Mouse (Mus musculus): Measurements from ENCODE around the gene Rps6kc1. TPM values are rescaled to one million over a fixed set of nuclear protein-coding genes. Genes with fewer than 3 reads are reported as not detected.
"Not testable (repeated sequence)": the region's sequence is repeated elsewhere in the genome, so short reads cannot be mapped to it uniquely, and the experiment has no call there.

Gene Rps6kc1
- total RNA-seq (2021): 10 to 100 TPM; 54.8 to 59.9 TPM
- long read RNA-seq, experiment 1, transcript Rps6kc1-201 (15 exons, 3,995 nt): major isoform, 16 of 23 reads
- long read RNA-seq, experiment 1, partial matches to known transcripts: 0 of 23 reads
- long read RNA-seq, experiment 1, other reads (novel, unspliced or antisense): 7 of 23 reads
- long read RNA-seq, experiment 2, transcript Rps6kc1-201 (15 exons, 3,995 nt): major isoform, 15 of 33 reads
- long read RNA-seq, experiment 2, partial matches to known transcripts: 7 of 33 reads
- long read RNA-seq, experiment 2, other reads (novel, unspliced or antisense): 11 of 33 reads

DNA sequence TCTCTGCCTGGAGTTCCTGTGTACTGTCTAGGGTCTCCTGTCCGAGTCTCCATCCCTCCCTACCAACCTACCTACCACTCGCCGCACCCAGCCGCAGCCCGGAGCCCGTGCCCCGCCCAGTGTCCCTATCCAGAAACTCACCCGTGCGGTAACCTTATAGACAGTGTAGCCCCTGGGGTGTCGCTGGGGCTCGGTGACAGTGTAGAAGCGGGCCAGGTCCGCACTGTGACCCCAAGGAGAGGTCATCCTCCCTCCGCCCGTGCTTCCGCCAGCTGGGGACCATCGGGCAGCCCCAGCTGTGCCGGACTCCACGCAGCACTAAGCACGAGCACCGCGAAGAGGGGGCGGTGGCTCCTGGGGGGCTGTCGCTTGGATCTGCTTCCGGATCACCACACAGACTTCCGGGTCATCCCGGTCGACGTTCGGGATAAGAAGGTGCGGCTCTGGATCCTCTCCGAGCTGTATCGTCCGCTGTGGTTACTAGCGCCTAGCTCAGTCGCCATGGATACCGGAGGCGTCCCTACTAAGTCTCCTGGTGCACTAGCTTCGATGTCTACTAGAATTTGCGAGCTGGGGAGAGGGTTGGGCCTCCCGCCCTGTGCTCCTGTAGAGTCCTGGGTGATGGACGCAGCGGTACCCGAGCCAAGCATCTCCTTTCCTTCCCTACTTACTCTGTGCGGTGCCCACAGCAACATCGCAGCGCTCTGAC, at the start of gene Rps6kc1:
Gene Rps6kc1, minus strand, starts transcription at position 356 of the 709 bp plus-strand sequence.
- DNase-seq (ENCODE audit: low spot score in 2 of 2): peak; percentile 81 to 84

GRCm38 (mm10) chr1:190958821-190959220, 47.3 kb upstream of the Rps6kc1 start:
- DNase-seq (ENCODE audit: low spot score in 2 of 2): no peak

- no peak for DNase-seq (ENCODE audit: low spot score in 2 of 2)
These were observed 41.4 kb upstream of the Rps6kc1 start for GRCm38 (mm10) chr1:190953009-190953408.

- DNase-seq (ENCODE audit: low spot score in 2 of 2): no peak
These were observed 39.4 kb upstream of the Rps6kc1 start for GRCm38 (mm10) chr1:190951014-190951413.

- DNase-seq (ENCODE audit: low spot score in 2 of 2): no peak
These were observed 37.3 kb upstream of the Rps6kc1 start for GRCm38 (mm10) chr1:190948846-190949245.

DNA sequence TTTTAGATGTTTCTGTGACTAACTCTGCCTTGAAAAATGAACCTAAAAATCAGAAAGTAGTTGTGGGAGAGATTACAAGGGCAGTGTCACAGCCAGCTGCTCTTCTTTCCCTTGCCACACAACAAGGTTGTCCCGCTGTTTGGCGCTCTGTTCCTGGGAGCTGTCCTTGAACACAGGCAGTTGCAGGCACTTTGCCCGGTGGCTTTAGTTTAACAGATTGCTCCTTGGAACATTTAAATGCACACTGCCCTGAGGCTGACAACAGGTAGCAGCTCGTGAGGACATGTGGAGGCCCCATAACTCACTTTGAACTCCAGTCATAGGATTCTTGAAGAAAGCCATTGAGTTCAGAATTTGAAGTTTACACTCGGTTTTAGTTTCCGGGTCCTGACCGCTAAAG, 36.9 kb upstream of the Rps6kc1 start:
- DNase-seq (ENCODE audit: low spot score in 2 of 2): no peak

GRCm38 (mm10) chr1:190947986-190948385, 36.4 kb upstream of the Rps6kc1 start:
- no peak for DNase-seq (ENCODE audit: low spot score in 2 of 2)

DNA sequence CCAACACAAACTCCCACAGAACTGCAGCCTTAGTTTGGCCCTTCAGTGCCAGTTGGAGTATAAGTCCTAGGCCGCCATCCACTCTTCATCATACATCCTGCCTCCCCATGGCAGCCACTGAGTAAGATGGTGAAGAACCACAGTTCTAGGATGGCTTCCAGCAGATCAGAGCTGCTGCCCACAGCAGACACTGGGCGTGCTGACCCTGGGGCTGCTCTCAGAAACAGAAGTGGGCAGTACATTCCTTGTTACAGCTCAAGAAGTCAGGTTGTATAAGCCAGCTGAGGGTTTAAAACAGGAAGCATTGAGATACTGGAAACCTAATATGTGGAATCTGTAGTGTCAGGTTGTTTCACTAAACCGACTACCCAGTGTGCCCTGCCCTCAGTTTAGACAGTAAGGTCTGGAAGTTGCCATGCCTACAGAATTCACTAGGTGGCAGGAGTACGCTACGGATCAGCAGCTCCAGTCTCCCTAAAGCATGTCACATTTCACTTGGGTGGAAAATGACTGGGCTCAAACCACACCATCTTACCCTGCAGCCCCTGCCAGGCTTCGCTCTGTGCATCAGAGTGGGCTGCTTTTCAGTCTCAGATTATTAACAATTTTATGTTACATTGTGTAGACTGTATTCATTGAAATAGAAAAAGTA, 32.7 kb upstream of the Rps6kc1 start:
- peak; percentile 74 to 83 for DNase-seq (ENCODE audit: low spot score in 2 of 2)

- no peak for DNase-seq (ENCODE audit: low spot score in 2 of 2)
These were observed 28.2 kb upstream of the Rps6kc1 start for GRCm38 (mm10) chr1:190939803-190940202.

DNA sequence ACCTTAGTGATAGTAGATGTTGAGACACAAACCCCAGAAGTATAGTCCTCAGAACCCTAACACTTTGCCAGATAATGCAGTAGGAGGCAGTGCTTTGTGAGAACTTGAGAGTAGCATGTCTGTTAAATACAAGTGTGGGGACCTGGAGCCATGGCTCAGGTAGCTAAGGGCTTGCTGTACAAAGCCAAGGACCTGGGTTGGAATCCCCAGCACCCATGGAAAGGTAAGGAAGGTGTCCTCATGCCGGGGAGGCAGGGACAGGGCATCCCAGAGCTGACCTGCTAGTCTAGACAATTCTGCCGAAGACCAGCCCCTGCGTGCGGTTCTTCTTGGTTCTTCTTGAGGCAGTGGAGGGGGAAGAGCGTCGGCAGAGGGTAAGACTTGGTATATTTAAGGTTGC, 18.6 kb upstream of the Rps6kc1 start:
- no peak for DNase-seq (ENCODE audit: low spot score in 2 of 2)

DNA sequence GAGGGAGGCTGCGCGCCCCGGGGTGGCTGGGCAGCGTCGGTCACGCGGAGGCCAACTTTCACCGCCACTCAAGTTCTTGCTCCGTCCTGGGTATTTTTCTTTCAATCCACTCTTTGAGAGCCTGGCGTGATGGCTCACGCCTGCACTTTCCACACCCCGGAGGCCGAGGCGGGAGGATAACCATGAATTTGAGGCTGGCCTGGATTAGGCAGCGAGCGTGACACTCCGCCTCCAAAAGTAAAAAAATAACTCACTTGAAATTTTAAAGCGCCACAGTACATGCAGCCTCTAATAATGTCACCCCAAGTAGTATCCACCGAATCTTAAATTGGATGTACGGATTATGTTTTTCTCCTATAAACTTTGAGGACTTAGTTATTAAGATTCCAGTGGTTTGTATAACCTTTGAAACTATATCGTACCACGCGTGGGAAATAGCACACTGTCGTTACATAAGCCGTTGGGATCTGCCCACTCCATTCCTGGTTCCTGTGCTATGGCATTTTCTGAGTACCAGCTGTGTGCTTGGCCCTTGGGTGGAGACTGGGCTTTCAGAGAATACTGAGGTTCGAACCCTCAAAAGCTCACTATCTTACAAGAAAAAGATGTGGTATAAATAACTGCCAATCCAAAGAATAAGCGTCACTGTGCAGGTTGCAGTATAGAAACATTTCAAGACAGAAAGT, 17.6 kb upstream of the Rps6kc1 start:
- DNase-seq (ENCODE audit: low spot score in 2 of 2): peak; percentile 30 to 41

- DNase-seq (ENCODE audit: low spot score in 2 of 2): peak; percentile 95 to 97
These were observed 16.9 kb upstream of the Rps6kc1 start for GRCm38 (mm10) chr1:190928370-190929009.

DNA sequence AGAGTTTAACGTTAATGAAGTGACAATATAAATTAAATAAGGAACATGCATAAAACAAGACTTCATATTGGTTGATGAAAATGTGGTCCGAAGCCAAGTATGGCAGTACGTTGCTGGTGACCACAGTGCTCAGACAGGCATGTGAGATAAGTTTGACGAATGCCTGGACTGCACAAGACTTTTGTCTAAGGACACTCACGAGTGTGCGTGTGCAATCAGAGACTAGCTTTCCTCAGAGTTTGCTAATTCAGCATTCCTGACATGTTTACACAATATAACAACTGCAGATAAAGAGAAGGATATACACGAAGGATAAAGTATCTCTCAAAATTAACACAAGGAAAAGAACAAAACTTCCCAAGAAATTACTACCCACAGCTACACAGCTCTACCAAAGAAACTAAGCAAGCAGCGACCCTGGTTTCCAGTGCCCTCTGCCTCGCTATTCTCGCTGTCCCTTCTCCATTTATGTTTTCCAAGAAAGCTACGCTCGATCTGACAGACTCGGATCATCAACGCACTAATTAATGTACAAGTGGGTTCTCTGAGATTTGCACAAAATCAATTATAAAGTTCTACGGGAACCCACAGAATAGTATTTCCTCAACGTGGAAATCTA, 16.3 kb upstream of the Rps6kc1 start:
- no peak for DNase-seq (ENCODE audit: low spot score in 2 of 2)

DNA sequence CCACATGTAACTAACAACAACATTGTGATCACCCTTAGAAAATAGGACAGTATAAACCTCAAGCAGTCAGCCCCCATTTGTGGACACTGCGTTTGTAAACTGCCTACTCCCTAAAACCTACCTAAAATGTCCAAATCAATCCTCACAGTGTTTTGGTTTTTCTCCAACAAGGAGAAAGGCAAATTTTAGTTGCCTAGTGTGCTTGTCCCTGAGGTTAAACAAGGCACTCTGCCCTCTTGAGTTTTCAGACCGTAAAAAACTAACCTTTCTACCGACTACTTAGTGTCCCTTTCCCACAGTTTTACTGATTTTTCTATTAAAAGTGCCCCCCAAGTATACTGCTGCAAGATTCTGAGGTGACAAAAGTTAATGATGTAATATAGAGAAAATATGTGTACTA, 15.7 kb upstream of the Rps6kc1 start:
- DNase-seq (ENCODE audit: low spot score in 2 of 2): no peak

DNA sequence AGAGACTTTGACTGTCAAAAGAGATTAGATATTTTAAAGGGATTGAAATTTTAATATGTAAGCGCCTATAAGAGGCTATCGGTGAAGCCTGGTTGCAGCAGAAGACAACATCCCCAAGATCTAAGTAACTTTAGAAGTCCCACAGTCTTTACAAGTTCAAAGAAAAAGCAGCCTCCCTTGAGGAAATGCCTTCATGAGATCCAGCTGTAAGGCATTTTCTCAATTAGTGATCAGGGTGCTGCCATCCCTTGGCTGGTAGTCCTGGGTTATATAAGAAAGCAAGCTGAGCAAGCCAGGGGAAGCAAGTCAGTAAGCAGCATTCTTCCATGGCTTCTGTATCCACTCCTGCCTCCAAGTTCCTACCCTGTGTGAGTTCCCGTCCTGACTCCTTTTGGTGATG, 13.2 kb upstream of the Rps6kc1 start, which contains the start of gene Angel2:
Gene Angel2, plus strand, starts transcription at position 301 of the 400 bp plus-strand sequence.
- DNase-seq (ENCODE audit: low spot score in 2 of 2): not testable (repeated sequence)

GRCm38 (mm10) chr1:190919725-190920469, 8.3 kb upstream of the Rps6kc1 start:
- no peak for DNase-seq (ENCODE audit: low spot score in 2 of 2)

DNA sequence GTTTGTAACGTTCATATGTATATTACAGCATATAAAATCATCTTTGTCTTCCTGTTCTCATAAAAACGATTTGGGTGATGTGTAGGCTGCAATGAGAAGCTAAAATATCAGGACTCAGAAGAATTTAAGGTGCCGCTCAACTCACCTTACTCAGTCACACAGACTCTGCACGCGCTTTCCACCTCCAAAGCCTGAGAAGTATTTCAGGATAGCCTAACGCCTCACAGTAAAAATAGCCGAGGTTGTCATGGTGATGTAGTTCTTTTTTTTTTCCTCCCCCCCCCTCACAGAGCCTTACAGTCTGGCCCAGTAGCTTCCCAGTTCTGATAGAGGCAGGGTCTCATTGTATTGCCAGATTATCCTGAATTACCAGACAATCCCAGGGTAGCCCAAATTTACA, 7.4 kb upstream of the Rps6kc1 start:
- peak in 1 of 2 experiments; percentile 21 for DNase-seq (ENCODE audit: low spot score in 2 of 2)

DNA sequence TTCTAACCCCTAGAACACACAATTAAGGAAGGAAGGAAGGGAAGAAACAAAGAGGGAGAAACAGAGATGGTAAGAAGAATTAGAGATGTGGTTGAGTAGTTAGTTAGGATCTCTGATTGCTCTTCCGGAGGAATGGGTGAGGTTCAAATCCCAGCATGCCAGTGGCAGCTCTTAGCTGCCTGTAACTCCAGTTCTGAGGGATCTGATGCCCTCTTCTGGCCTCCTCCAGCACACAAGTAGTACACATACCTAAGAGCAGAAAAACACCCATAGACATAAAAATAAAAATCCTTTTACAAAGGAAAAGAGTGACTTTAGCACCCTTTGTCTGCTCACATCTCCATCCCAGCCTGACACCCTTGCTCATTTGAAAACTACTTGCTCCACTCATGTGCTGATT, 1.1 kb upstream of the Rps6kc1 start:
- no peak for DNase-seq (ENCODE audit: low spot score in 2 of 2)

GRCm38 (mm10) chr1:190910836-190911235, 734 bp downstream of the Rps6kc1 start:
- DNase-seq (ENCODE audit: low spot score in 2 of 2): no peak

GRCm38 (mm10) chr1:190904714-190905113, 6.9 kb downstream of the Rps6kc1 start:
- no peak for DNase-seq (ENCODE audit: low spot score in 2 of 2)
